Comparison of ENCODE assay signal across 24 mouse cellular contexts in genomic region chr6:115504160-115504558, GRCm38 (mm10). TPM values are rescaled to one million over a fixed set of nuclear protein-coding genes. Genes with fewer than 3 reads are reported as not detected.
DNase-seq lines count a peak whose midpoint lies in the region; ATAC-seq and TF ChIP-seq lines count a peak whose summit lies in the region.
"Had no signal": no experiment of that assay in that cellular context is flagged by ENCODE, and none has a peak within 500 bp of the region (broad histone marks: within the 10 kb centered on the region; RNA-seq: fewer than 3 reads in every experiment).

No protein-coding gene starts in this region.

- peak overlapping the region; percentile 68; the same call in 1 of the 2 replicates for H3K27ac ChIP-seq in kidney, embryonic 15.5 days
- no peak overlapping the region for H3K27ac ChIP-seq in lung, postnatal 0 days (ENCODE audit: low read length)
- peak overlapping the region; percentile 85 for H3K27ac ChIP-seq in intestine, embryonic 16.5 days (ENCODE audit: low read length)
- H3K27ac ChIP-seq in stomach, embryonic 16.5 days (ENCODE audit: low read length): peak overlapping the region; percentile 75
- H3K27ac ChIP-seq: forebrain, embryonic 10.5 days; gastrocnemius, adult 2 months; hindbrain, embryonic 13.5 days; limb, embryonic 12.5 days; liver, embryonic 13.5 days had no signal

- DNase-seq in kidney, postnatal 14 days: no peak
- DNase-seq in lung, postnatal 0 days (ENCODE audit: low spot score): no peak
- no peak for DNase-seq in lung, postnatal 4 days
- no peak for DNase-seq in gastrocnemius, postnatal 10 days
- DNase-seq in natural killer cell, adult 2 months (ENCODE audit: low spot score in 2 of 2): no peak
- DNase-seq: adrenal gland, postnatal 25 days; cerebellum, adult 18-20 months; cerebellum, postnatal 25 days; embryo, embryonic 11 days; gastrocnemius, adult 2 months; heart, postnatal 14 days; liver, embryonic 13.5 days; spleen, adult 18-20 months had no signal

- TF ChIP-seq CTCF in lung, postnatal 0 days (IDR thresholded peaks at IDR 0.05): no peak

- H3K27me3 ChIP-seq in kidney, embryonic 15.5 days: no peaks in the 10 kb centered on the region
- no peaks in the 10 kb centered on the region for H3K27me3 ChIP-seq in lung, postnatal 0 days (replicated peaks; ENCODE audit: insufficient read depth, low read length)
- no peaks in the 10 kb centered on the region for H3K27me3 ChIP-seq in intestine, embryonic 16.5 days (replicated peaks; ENCODE audit: control insufficient read depth, insufficient read depth, low read length)
- no peaks in the 10 kb centered on the region for H3K27me3 ChIP-seq in stomach, embryonic 16.5 days (ENCODE audit: control insufficient read depth, insufficient read depth, low read length)
- H3K27me3 ChIP-seq: hindbrain, embryonic 13.5 days; limb, embryonic 12.5 days; liver, embryonic 13.5 days; megakaryocyte, embryonic 14.5 days had no signal

- H3K4me3 ChIP-seq in kidney, embryonic 15.5 days (replicated peaks): no peak overlapping the region
- no peak overlapping the region for H3K4me3 ChIP-seq in lung, postnatal 0 days (ENCODE audit: low read depth, low read length)
- no peak overlapping the region for H3K4me3 ChIP-seq in intestine, embryonic 16.5 days (ENCODE audit: low read length)
- no peak overlapping the region for H3K4me3 ChIP-seq in stomach, embryonic 16.5 days (replicated peaks; ENCODE audit: low read length)
- H3K4me3 ChIP-seq: forebrain, embryonic 10.5 days; gastrocnemius, adult 2 months; hindbrain, embryonic 13.5 days; limb, embryonic 12.5 days; liver, embryonic 13.5 days had no signal

- no peak overlapping the region for H3K4me2 ChIP-seq in kidney, embryonic 15.5 days
- H3K4me2 ChIP-seq in lung, postnatal 0 days (replicated peaks; ENCODE audit: low read depth, low read length): no peak overlapping the region
- H3K4me2 ChIP-seq in intestine, embryonic 16.5 days (ENCODE audit: low read depth, low read length): no peak overlapping the region
- H3K4me2 ChIP-seq in stomach, embryonic 16.5 days (ENCODE audit: low read depth, low read length): no peak overlapping the region
- H3K4me2 ChIP-seq: heart, embryonic 11.5 days; hindbrain, embryonic 13.5 days; limb, embryonic 12.5 days; liver, embryonic 13.5 days had no signal

- ATAC-seq in kidney, embryonic 15.5 days (replicated peaks; ENCODE audit: low FRiP score): peak; percentile 69
- peak; percentile 34; the same call in 1 of the 2 replicates for ATAC-seq in lung, postnatal 0 days
- peak; percentile 29 for ATAC-seq in intestine, embryonic 16.5 days
- peak; percentile 53 for ATAC-seq in stomach, embryonic 16.5 days (ENCODE audit: insufficient read depth, low FRiP score)
- ATAC-seq: inflammation-experienced regulatory T-cells, adult 6 months; midbrain, embryonic 16.5 days had no signal

- H3K9ac ChIP-seq in kidney, embryonic 15.5 days: no peak overlapping the region
- no peak overlapping the region for H3K9ac ChIP-seq in lung, postnatal 0 days (replicated peaks; ENCODE audit: low read depth)
- H3K9ac ChIP-seq in intestine, embryonic 16.5 days (ENCODE audit: low read depth, low read length): no peak overlapping the region
- H3K9ac ChIP-seq in stomach, embryonic 16.5 days (ENCODE audit: low read length): no peak overlapping the region
- H3K9ac ChIP-seq: hindbrain, embryonic 13.5 days; limb, embryonic 12.5 days; liver, embryonic 13.5 days had no signal

- no peaks in the 10 kb centered on the region for H3K36me3 ChIP-seq in kidney, embryonic 15.5 days
- H3K36me3 ChIP-seq in lung, postnatal 0 days (ENCODE audit: insufficient read depth, low read length): no peaks in the 10 kb centered on the region
- H3K36me3 ChIP-seq in intestine, embryonic 16.5 days (ENCODE audit: control insufficient read depth, insufficient read depth, low read length): no peaks in the 10 kb centered on the region
- no peaks in the 10 kb centered on the region for H3K36me3 ChIP-seq in stomach, embryonic 16.5 days (ENCODE audit: control insufficient read depth, insufficient read depth, low read length)
- H3K36me3 ChIP-seq: forebrain, embryonic 10.5 days; G1E; hindbrain, embryonic 13.5 days; limb, embryonic 12.5 days; liver, embryonic 13.5 days had no signal

- no peak for TF ChIP-seq EP300 in lung, postnatal 0 days (IDR thresholded peaks at IDR 0.05)

- H3K4me1 ChIP-seq in kidney, embryonic 15.5 days: peaks cover 21% of the 10 kb centered on the region
- no peaks in the 10 kb centered on the region for H3K4me1 ChIP-seq in lung, postnatal 0 days (ENCODE audit: insufficient read depth, low read depth, low read length)
- peaks cover 14% of the 10 kb centered on the region for H3K4me1 ChIP-seq in intestine, embryonic 16.5 days (ENCODE audit: control insufficient read depth, insufficient read depth, low read length)
- H3K4me1 ChIP-seq in stomach, embryonic 16.5 days (ENCODE audit: control insufficient read depth, insufficient read depth, low read length): peaks cover 6% of the 10 kb centered on the region
- H3K4me1 ChIP-seq: hindbrain, embryonic 13.5 days; limb, embryonic 12.5 days had no signal

- WGBS in kidney, embryonic 15.5 days: 64% methylated on average over 3 of the region's 3 CpGs
- WGBS in lung, postnatal 0 days: 58% methylated on average over 3 of the region's 3 CpGs
- 57% methylated on average over 3 of the region's 3 CpGs for WGBS in intestine, embryonic 16.5 days
- 60% methylated on average over 3 of the region's 3 CpGs for WGBS in stomach, embryonic 16.5 days

- H3K9me3 ChIP-seq in kidney, embryonic 15.5 days (replicated peaks): peaks cover 4% of the 10 kb centered on the region; the same call in 1 of the 2 replicates
- H3K9me3 ChIP-seq in lung, postnatal 0 days (ENCODE audit: low read length): no peaks in the 10 kb centered on the region
- H3K9me3 ChIP-seq in intestine, embryonic 16.5 days (ENCODE audit: control insufficient read depth, low read length): no peaks in the 10 kb centered on the region
- 0 out of 2 replicates have a peak, but pooled peaks cover 3% of the 10 kb centered on the region for H3K9me3 ChIP-seq in stomach, embryonic 16.5 days (replicated peaks; ENCODE audit: control insufficient read depth, low read length)
- H3K9me3 ChIP-seq: G1E; limb, embryonic 12.5 days; liver, embryonic 13.5 days had no signal

RNA-seq across cellular contexts. Expression of gene Tsen2, which starts 40.3 kb away (rescaled TPM):
- polyA plus RNA-seq in kidney, embryonic 15.5 days (2015; fragmentation: Nextera tagmentation; extraction: Ambion mirVana): 31.3 and 32.9 TPM in 2 replicates
- polyA plus RNA-seq in lung, postnatal 0 days (2015; fragmentation: Nextera tagmentation; extraction: Ambion mirVana): 8.7 and 9.6 TPM in 2 replicates
- polyA plus RNA-seq in intestine, embryonic 16.5 days (2015; fragmentation: Nextera tagmentation; extraction: Ambion mirVana): 22.6 and 25.5 TPM in 2 replicates
- polyA plus RNA-seq in stomach, embryonic 16.5 days (2015; fragmentation: Nextera tagmentation; extraction: Ambion mirVana): 23.7 and 26.1 TPM in 2 replicates
- 1 to 10 TPM; 8.2 to 9.6 TPM for total RNA-seq in gastrocnemius, postnatal 10 days (2021)
